7 mouse cellular contexts compared by ENCODE assay signal in the genomic region with DNA sequence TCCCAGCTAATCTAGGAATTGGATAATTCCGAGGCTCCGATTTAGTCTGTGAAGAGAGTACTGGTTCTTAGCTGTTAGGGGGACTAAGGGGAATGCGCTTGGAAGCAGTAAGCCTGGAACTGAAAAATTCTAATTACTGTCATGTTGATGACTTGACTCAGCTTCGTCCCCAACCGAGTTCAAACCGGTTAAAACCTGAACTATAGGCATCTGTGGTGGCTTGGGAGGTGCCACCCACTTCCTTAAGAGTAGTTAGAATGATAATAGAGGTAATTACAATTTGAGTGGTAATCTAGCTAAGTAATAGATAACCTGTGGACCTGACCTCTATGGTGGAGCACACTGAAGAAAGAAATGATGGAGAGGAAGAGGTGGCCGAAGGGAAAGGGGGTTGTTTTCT. TPM values are rescaled to one million over a fixed set of nuclear protein-coding genes. Genes with fewer than 3 reads are reported as not detected.
DNase-seq lines count a peak whose midpoint lies in the region; ATAC-seq and TF ChIP-seq lines count a peak whose summit lies in the region.

No protein-coding gene starts in this region.

- peaks cover 5% of the 10 kb centered on the region; the same call in 1 of the 2 replicates for H3K4me1 ChIP-seq in forebrain, embryonic 14.5 days (ENCODE audit: control insufficient read depth, insufficient read depth, low read length)
- H3K4me1 ChIP-seq in liver, postnatal 0 days (ENCODE audit: insufficient read depth) = peaks cover 8% of the 10 kb centered on the region
- no peaks in the 10 kb centered on the region for H3K4me1 ChIP-seq in cerebellum, adult 2 months (ENCODE audit: control insufficient read depth, insufficient read depth, low read length)

- peak; percentile 51 for DNase-seq in MEL-GATA-1-ER (ENCODE audit: extremely low read depth, low read depth)
- DNase-seq in forebrain, embryonic 14.5 days (ENCODE audit: low spot score) = peak; percentile 6
- DNase-seq in liver, postnatal 0 days = no peak
- DNase-seq in cerebellum, adult 2 months = no peak
- DNase-seq in urinary bladder, postnatal 14 days (ENCODE audit: low spot score) = no peak
- no peak for DNase-seq in layer of hippocampus, adult 9-11 months

- WGBS in forebrain, embryonic 14.5 days = 20% methylated on average over 7 of the region's 7 CpGs
- 41% methylated on average over 7 of the region's 7 CpGs for WGBS in liver, postnatal 0 days (ENCODE audit: insufficient replicate concordance)
- WGBS in cerebellum, adult 2 months = 36% methylated on average over 7 of the region's 7 CpGs

- H3K9me3 ChIP-seq in forebrain, embryonic 14.5 days (replicated peaks; ENCODE audit: control insufficient read depth, low read length) = no peaks in the 10 kb centered on the region
- H3K9me3 ChIP-seq in liver, postnatal 0 days (ENCODE audit: low read length) = no peaks in the 10 kb centered on the region

- H3K27me3 ChIP-seq in forebrain, embryonic 14.5 days (replicated peaks; ENCODE audit: control insufficient read depth, insufficient read depth, low read length) = no peaks in the 10 kb centered on the region
- H3K27me3 ChIP-seq in liver, postnatal 0 days (ENCODE audit: insufficient read depth, low read length) = no peaks in the 10 kb centered on the region
- H3K27me3 ChIP-seq in cerebellum, adult 2 months (ENCODE audit: control insufficient read depth, insufficient read depth, low read length) = no peaks in the 10 kb centered on the region

- H3K9ac ChIP-seq in forebrain, embryonic 14.5 days (ENCODE audit: low read length) = peak overlapping the region; percentile 38; the same call in 1 of the 2 replicates
- H3K9ac ChIP-seq in liver, postnatal 0 days (replicated peaks) = peak overlapping the region; percentile 27; the same call in 1 of the 2 replicates

- peak; percentile 11 for ATAC-seq in CD4-positive, CD25-positive, alpha-beta regulatory T cell, adult 4 months
- no peak for ATAC-seq in forebrain, embryonic 14.5 days
- ATAC-seq in liver, postnatal 0 days = no peak

- no peak overlapping the region for H3K27ac ChIP-seq in forebrain, embryonic 14.5 days (ENCODE audit: low read depth, low read length)
- H3K27ac ChIP-seq in liver, postnatal 0 days (ENCODE audit: low read depth) = no peak overlapping the region
- H3K27ac ChIP-seq in cerebellum, adult 2 months (ENCODE audit: insufficient read depth, low read length) = no peak overlapping the region

- no peak for TF ChIP-seq POLR2A in cerebellum, adult 2 months (IDR thresholded peaks at IDR 0.05; ENCODE audit: borderline replicate concordance, insufficient read depth, low read length)

- peak overlapping the region; percentile 71; the same call in 1 of the 2 replicates for H3K4me3 ChIP-seq in forebrain, embryonic 14.5 days (ENCODE audit: low read depth, low read length)
- peak overlapping the region; percentile 78 for H3K4me3 ChIP-seq in liver, postnatal 0 days (ENCODE audit: low read depth, low read length)
- H3K4me3 ChIP-seq in cerebellum, adult 2 months (replicated peaks; ENCODE audit: insufficient read depth, low read depth, low read length) = no peak overlapping the region

- no peak for TF ChIP-seq EP300 in liver, postnatal 0 days (IDR thresholded peaks at IDR 0.05; ENCODE audit: low read depth)

- peak overlapping the region; percentile 64 for H3K4me2 ChIP-seq in forebrain, embryonic 14.5 days (ENCODE audit: low read length)
- H3K4me2 ChIP-seq in liver, postnatal 0 days (ENCODE audit: low read depth, low read length) = peak overlapping the region; percentile 90

- H3K36me3 ChIP-seq in forebrain, embryonic 14.5 days (ENCODE audit: control insufficient read depth, insufficient read depth, low read length) = peaks cover 9% of the 10 kb centered on the region
- peaks cover 7% of the 10 kb centered on the region for H3K36me3 ChIP-seq in liver, postnatal 0 days (replicated peaks; ENCODE audit: insufficient read depth, low read length)

- TF ChIP-seq CTCF in liver, postnatal 0 days (IDR thresholded peaks at IDR 0.05; ENCODE audit: low read depth) = no peak
- no peak for TF ChIP-seq CTCF in cerebellum, adult 2 months (IDR thresholded peaks at IDR 0.05; ENCODE audit: borderline replicate concordance, insufficient read depth, low read depth, low read length)

RNA-seq across cellular contexts. Expression of gene Slc25a40, which starts 1.5 kb away (rescaled TPM):
- polyA plus RNA-seq in CD4-positive, CD25-positive, alpha-beta regulatory T cell, adult 4 months (2017; shearing (Covaris generic)) = 10 to 100 TPM; 23.5 to 24.2 TPM
- polyA plus RNA-seq in forebrain, embryonic 14.5 days (2014; fragmentation: Nextera tagmentation; extraction: Ambion mirVana) = 6.8 and 7.8 TPM in 2 replicates
- polyA plus RNA-seq in liver, postnatal 0 days (2015; fragmentation: Nextera tagmentation; extraction: Ambion mirVana) = 2.9 and 3.1 TPM in 2 replicates
- 12.3 and 13.6 TPM in 2 replicates for polyA plus RNA-seq in cerebellum, adult 2 months (2012; rRNA removed)

RNA-seq across cellular contexts. Expression of gene Dbf4, which starts 1.6 kb away (rescaled TPM):
- polyA plus RNA-seq in CD4-positive, CD25-positive, alpha-beta regulatory T cell, adult 4 months (2017; shearing (Covaris generic)) = 1 to 10 TPM; 8.7 to 9.2 TPM
- 27.2 and 31.6 TPM in 2 replicates for polyA plus RNA-seq in forebrain, embryonic 14.5 days (2014; fragmentation: Nextera tagmentation; extraction: Ambion mirVana)
- 14.0 TPM in 2 replicates for polyA plus RNA-seq in liver, postnatal 0 days (2015; fragmentation: Nextera tagmentation; extraction: Ambion mirVana)
- polyA plus RNA-seq in cerebellum, adult 2 months (2012; rRNA removed) = 1.2 and 1.6 TPM in 2 replicates

RNA-seq across cellular contexts. Expression of gene Adam22, which starts 56.2 kb away (rescaled TPM):
- 1 to 10 TPM in 1 of 2 experiments, under 1 TPM in 1; 0.85 to 1.0 TPM for polyA plus RNA-seq in CD4-positive, CD25-positive, alpha-beta regulatory T cell, adult 4 months (2017; shearing (Covaris generic))
- 28.7 and 37.2 TPM in 2 replicates for polyA plus RNA-seq in forebrain, embryonic 14.5 days (2014; fragmentation: Nextera tagmentation; extraction: Ambion mirVana)
- 0.15 and 0.33 TPM in 2 replicates for polyA plus RNA-seq in liver, postnatal 0 days (2015; fragmentation: Nextera tagmentation; extraction: Ambion mirVana)
- 98.1 and 105 TPM in 2 replicates for polyA plus RNA-seq in cerebellum, adult 2 months (2012; rRNA removed)

Comparison
In these comparisons a context has a peak if more than half of its experiments do, and no peak if none do; other contexts are left out.
1. DNase-seq: peak in MEL-GATA-1-ER (single experiment) and forebrain, embryonic 14.5 days (single experiment); none in liver, postnatal 0 days (single experiment), cerebellum, adult 2 months (0 of 2), urinary bladder, postnatal 14 days (single experiment) and layer of hippocampus, adult 9-11 months (single experiment).
2. RNA of gene Adam22, which starts 56.2 kb away (polyA plus RNA-seq): 98.1 to 105 TPM in cerebellum, adult 2 months and 28.7 to 37.2 TPM in forebrain, embryonic 14.5 days; 0.85 to 1.0 TPM in CD4-positive, CD25-positive, alpha-beta regulatory T cell, adult 4 months and 0.15 to 0.33 TPM in liver, postnatal 0 days; every median in the first group is over 10 times any median in the second.